Mouse (Mus musculus): ENCODE data around the gene Ptprz1.
"Not testable (repeated sequence)": the region's sequence is repeated elsewhere in the genome, so short reads cannot be mapped to it uniquely, and the experiment has no call there.

The Ptprz1 gene

GRCm38 (mm10) chr6:23003152-23003551 lies 127.8 kb downstream of the Ptprz1 start:
- no peak for DNase-seq (ENCODE audit: low read depth, low spot score)

DNA sequence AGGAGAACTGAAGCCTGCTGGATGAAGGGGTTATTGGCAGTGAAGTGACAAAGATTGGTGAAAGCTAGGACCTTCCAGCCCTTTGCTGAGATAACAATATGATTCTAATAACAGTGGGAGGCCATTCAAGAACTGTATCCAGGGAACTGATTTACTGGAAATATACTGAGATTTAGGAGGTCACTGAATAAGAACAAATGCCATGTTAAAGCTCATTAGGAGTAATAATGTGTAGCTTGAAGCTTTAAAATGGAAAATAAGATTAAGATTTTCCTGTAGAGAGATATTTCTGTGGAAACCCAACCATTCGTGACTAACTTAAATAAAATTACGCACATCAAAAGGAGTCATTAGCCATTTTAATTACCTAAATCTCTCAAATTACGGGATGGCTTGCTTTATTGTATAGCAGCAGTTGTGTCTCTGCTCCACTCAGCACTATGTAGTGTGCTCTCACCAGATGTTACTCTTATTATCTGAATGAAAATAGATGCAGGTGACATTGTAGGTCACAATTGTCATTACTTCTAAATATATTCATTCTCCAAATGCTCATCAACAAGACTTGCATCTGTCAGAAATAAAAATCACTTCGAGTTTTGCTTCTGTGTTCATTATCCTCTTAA lies 139.8 kb downstream of the Ptprz1 start:
- DNase-seq (ENCODE audit: low read depth, low spot score), result no peak

DNA sequence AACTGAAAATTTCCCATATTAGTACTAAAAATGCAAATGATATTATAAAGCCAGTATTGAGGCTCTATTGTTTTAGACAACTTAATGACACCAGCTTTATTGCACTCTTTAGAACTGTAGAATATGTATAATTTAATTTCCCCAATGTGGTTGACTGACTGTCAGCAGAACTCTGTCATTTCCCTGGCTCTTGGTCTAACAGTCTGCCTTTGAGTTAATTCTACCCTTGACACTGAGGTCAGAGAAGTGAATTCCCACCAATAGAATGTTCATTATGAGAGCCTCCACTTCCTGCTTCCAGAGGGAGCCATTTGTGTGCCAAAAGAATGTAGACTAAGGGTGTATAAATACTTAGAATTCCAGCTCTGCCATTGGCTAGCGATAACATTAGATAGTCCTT lies 152.9 kb downstream of the Ptprz1 start:
- DNase-seq (ENCODE audit: low read depth, low spot score), result no peak

DNA sequence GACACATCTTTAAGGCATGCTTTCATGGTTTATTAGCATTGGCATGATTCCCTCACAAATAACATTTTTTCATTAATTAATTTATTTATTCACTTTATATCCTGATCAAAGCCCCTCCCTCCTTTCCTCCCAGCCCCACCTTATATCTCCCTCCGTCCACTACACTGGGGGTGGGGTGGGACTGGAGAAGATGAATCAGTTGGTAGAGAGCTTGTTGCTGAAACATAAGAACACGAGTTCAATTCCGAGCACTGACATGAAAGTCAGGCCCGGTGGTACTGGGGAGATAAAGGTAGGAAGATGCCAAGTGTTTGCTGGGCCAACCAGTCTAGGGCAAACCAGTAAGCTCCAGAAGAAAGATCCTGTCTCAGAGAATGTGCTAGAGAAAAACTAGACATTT lies 173.5 kb downstream of the Ptprz1 start:
- no peak for DNase-seq (ENCODE audit: low read depth, low spot score)

GRCm38 (mm10) chr6:23055734-23056133 lies 180.4 kb downstream of the Ptprz1 start:
- DNase-seq (ENCODE audit: low read depth, low spot score), result no peak

DNA sequence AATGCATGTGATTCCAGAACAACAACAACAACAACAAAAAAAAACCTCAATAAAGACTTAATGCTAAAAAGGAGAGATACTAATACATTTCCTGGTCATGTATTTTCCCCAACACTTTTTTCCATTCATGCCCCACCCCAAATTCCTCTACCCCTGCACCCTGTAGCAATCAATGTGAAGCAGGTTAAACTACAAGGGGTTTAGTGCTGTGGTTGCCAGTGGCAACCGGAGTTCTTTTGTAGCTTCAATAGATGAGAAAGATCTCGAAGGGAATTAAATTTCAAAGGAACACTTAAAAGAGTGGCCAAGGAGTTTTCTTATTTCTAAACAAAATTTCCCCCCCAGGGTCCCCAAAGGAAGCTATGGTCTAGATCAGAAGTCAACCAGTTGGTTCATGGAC lies 200.8 kb downstream of the Ptprz1 start:
- DNase-seq (ENCODE audit: low read depth, low spot score), result no peak

DNA sequence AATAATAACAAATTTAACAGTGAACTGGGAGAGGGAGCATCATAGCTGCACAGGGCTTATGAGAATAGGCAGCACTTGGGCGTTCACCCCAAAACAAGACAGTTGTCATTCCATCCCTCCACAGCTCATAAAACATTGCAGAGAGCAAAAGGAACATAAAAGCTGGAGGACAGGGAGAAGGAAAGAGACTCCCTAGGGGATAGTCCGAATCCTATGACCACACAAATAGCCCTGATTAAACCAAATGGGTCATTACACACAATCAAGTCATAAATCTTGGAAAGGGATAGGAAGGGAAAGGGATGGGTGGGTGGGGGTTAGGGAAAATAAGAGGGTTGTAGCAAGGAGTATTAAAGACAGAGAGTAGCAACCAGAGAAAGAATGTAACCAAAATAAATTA lies 203.0 kb downstream of the Ptprz1 start:
- DNase-seq (ENCODE audit: low read depth, low spot score), result no peak

DNA sequence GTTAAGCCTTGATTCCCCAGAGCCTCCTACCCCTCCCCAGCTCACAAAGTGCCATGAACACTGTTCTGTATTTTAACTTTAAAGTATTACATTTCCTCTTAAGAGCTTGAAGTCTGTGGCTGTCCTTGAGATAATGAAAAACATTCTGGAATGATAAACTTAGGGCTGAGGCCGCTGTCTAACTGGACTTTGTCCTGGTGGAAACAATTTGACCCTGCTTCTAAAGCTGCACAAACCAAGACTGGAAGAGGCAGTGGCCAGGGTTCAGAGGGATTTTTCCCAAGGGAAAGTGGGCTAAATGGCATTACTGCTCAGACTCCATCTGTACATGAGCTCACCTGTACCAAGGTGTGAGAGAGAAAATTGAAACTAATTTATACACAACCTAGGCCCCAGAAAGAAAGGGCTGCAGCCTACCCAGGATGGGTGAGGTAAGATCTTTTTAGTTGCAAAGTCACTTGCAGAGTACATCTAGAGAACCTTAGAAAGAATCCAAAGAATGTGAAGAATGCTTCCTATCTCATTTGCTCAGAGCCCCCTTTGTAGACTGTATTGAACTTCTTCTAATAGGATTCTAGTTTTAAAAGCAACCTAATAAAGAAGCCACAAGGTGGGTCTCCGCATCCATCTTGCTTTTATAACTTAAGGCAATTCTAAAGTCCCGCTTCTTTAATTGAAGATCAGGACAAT lies 204.8 kb downstream of the Ptprz1 start:
- no peak for DNase-seq (ENCODE audit: low read depth, low spot score)

GRCm38 (mm10) chr6:23084587-23085421 lies 209.5 kb downstream of the Ptprz1 start:
- no peak for DNase-seq (ENCODE audit: low read depth, low spot score)

DNA sequence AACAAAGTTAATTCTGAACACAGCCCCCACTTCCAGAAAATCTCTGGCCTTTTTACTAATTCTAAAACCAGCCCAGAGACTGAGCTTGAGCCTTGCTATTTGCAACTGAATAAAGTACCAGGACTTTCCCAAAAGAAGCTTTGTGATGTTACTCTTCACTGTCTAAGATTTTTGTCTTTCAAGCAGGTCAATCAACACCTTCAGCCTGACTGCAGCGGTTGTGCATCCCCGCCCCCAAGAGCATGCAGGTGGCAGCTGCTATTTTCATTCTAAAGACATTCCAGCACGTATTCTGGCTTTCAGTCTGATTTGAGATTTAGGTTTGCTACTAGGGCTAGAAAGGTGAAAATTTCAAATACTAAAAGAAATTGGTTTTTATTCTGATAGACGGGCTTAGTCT lies 214.0 kb downstream of the Ptprz1 start:
- DNase-seq (ENCODE audit: low read depth, low spot score), result not testable (repeated sequence)

- DNase-seq (ENCODE audit: low read depth, low spot score), result not testable (repeated sequence)
Measured at GRCm38 (mm10) chr6:23090346-23091055, 215.2 kb downstream of the Ptprz1 start.

Measured in retina, postnatal 7 days (tissue).